Mouse (Mus musculus): ENCODE results near the gene Btnl9.
A peak's percentile ranks its signal among the peaks of the same experiment; 100 is the strongest.
"Not testable (repeated sequence)": the region's sequence is repeated elsewhere in the genome, so short reads cannot be mapped to it uniquely, and the experiment has no call there.

Gene Btnl9

DNA sequence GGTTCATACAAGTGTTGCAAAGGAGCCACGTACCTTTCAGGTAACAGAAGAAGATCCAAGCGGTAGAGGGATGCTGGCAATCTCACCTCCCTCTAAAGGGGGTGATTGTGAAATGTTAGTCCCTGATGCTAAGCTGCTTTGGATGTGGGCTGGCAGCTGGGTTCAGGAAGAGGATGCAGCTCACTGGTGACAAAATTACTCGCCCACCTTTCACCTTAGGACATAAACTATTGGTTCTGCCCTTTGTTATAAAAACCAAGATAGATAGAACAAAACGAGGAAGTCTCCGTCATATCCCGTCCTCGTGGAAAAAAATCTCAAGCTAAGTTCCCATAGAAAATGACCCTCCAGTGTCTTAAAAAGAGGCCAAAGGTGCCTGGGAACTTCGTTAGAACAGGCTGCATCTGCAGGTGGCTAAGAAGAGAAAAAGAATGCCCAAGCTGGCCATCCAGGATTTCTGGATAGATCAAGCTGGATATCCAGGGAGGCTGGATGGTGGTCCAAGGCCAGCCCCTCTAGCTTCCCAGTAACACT is at the start of gene Btnl9:
Gene Btnl9, minus strand, starts transcription at position 205 of the 534 bp plus-strand sequence.
- no peak for DNase-seq (ENCODE audit: low spot score)

- DNase-seq (ENCODE audit: low spot score) = no peak
These were observed 48.7 kb upstream of the Btnl9 start for GRCm38 (mm10) chr11:49235459-49236207.

DNA sequence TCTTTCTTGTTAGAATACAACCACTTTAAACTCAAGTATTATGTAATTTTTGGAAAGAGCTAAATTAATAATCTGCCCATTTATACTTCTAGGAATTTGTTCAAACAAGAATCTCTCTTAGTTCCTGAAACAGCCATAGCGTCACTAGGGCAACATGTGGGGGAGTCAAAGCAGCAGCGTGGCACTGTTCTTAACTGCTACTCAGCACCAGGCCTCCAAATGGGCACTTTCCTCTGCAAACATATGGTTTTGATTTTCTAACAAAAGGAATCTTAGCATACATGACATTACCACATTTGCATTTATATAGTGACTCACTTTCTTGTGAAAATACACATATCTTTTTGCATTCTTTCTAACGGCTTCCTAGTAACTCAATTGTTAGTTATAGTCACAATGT is 45.8 kb upstream of the Btnl9 start:
- DNase-seq (ENCODE audit: low spot score) = no peak

DNA sequence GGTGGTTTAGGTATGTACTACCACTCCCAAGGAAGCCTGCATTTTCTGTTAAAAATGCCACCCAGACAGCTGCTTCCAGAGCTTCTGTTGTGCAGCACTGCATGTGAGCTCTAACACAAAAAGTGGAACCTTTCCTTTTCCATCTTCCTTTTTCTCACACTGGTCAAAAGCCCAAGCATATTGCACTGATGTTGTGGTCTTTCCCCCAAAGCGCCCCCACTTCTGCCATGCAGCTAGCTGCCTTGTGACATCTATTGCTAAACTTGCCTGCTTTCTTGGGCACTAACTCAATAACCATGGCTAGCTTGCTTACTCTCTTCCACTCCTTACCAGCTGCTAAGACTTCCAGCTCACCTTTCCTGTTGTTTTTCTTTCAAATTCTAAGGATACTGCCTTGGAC is 37.5 kb upstream of the Btnl9 start:
- no peak for DNase-seq (ENCODE audit: low spot score)

DNA sequence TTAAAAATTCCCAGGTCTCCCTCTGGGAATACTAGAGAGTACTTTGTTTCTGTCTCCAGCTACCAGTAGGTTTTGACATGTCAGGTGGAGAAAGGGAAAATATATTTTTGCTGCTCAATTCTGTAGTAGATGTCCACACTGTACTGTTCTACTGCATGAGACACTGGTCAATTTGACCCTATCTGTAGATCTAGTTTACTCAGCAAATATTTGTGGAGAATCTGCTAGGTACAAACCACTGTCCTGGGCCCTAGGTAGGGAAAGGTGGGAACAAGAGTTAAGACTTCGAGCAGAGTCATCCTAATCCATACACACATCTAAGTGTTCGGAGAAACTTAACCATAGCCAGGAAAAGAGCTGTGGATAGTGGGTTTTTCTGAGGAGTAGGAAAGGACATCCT is 32.3 kb upstream of the Btnl9 start:
- no peak for DNase-seq (ENCODE audit: low spot score)

- DNase-seq (ENCODE audit: low spot score) = no peak
These were observed 26.5 kb upstream of the Btnl9 start for GRCm38 (mm10) chr11:49213505-49213904.

DNA sequence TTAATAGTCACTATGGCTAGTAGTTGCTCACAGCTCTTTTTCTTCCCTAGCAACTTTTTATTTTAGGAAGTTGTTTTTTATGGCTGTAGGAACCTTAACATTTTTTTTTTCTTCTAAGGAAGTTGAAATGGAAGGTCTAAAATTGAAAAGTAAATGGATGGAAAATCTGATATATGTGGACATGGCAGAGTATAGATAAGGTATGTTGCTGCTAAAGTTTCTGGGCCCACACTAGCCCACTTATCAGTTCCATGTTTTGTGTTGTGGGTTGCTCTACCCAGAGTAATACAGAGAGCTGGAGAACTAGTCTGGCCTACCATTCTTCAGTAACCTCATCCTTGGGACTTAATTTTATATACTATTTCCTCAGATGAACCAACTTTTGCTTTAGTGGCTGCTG is 25.6 kb upstream of the Btnl9 start:
- DNase-seq (ENCODE audit: low spot score) = no peak

GRCm38 (mm10) chr11:49207495-49207894 is 20.5 kb upstream of the Btnl9 start:
- no peak for DNase-seq (ENCODE audit: low spot score)

- no peak for DNase-seq (ENCODE audit: low spot score)
These were observed 18.2 kb upstream of the Btnl9 start for GRCm38 (mm10) chr11:49205080-49205590.

- DNase-seq (ENCODE audit: low spot score) = peak; percentile 82
These were observed 17.0 kb upstream of the Btnl9 start for GRCm38 (mm10) chr11:49203771-49204497.

DNA sequence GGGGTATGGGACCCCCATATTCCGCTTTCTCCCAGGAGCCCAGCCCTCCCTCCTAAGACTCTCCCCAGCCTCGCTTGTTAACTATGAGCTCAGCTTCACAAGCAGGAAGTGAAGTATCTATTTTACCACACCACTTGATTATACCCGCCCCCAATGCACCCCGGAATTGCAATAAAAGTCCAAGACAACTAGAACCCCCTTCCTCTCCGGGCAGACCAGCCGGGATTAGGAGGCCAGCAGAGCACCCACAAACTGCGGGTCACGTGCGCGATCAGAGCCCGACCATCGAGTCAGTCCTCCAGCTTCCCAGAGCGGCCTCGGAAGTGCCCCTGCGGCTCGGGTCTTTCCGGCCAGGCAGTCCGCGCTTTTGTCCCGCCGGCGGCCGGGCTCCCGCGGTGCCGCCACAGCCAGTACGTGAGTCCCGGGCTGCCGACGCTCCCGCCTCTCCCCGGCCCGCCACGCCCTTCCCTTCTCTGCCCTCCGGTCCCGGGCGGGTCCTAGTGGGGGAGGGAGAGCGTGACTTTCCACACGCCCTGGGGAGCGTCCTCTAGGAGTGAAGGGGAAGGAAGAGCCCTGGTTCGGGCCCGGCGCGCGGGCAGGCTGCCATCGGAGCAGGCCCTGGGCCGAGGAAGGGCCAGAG is 16.3 kb upstream of the Btnl9 start, which contains the start of gene Zfp62:
Gene Zfp62, plus strand, starts transcription at position 164 of the 640 bp plus-strand sequence.
- peak; percentile 93 for DNase-seq (ENCODE audit: low spot score)

GRCm38 (mm10) chr11:49202523-49203061 is 15.6 kb upstream of the Btnl9 start:
- peak; percentile 67 for DNase-seq (ENCODE audit: low spot score)

- DNase-seq (ENCODE audit: low spot score) = peak; percentile 18
These were observed 15.1 kb upstream of the Btnl9 start for GRCm38 (mm10) chr11:49202071-49202470.

DNA sequence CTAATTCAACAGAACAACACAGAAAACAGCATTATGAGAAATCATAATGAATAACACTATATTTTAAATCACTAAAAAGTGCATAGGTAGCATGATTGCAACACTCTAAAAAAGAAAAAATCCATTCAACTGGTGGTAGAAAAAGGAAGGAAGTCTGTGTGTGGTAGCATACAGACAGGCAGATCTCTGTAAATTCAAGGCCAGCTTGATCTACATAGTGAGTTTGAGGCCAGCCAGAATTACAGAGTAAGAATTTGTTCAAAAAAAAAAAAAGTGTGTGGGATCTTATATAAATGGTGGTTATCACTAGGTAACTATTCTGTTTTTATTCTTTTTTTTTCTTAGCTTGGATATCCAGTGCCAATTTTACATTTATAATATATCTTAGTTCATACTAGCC is 14.2 kb upstream of the Btnl9 start:
- no peak for DNase-seq (ENCODE audit: low spot score)

GRCm38 (mm10) chr11:49200666-49201065 is 13.7 kb upstream of the Btnl9 start:
- no peak for DNase-seq (ENCODE audit: low spot score)

GRCm38 (mm10) chr11:49195819-49196322 is 8.9 kb upstream of the Btnl9 start:
- DNase-seq (ENCODE audit: low spot score) = peak; percentile 5

DNA sequence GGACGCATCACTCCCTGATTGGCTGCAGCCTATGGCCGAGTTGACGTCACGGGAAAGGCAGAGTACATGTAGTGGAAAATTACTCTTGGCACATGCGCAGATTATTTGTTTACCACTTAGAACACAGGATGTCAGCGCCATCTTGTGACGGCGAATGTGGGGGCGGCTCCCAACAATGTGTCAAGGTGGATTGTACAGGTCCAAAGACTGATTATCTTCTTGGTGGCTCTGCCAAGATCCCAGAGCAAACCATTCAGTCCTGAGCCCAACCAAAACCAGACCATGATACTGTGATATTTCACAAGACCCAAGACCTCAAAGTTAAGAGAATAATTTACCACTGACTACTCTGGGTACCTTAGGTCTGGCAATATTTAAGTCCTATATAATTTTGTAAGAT is 7.8 kb upstream of the Btnl9 start:
- not testable (repeated sequence) for DNase-seq (ENCODE audit: low spot score)

DNA sequence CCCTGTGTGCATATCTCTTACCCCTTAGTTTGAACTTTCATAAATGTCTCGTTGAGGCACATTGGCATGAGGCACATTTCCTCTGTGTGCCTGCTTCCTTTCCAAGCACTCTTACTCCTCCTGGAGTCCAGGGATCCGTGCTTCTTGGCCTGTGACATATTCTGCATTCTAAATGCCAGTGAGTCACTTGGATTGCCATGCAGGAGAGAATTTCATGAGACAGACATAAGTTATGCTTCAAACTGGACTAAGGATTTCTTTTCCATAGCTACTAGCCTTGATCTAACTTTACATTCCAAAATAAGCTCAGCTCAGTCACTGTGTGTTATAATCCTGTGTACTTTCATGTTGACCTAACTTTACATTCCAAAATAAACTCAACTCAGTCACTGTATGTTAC is 4.1 kb upstream of the Btnl9 start:
- no peak for DNase-seq (ENCODE audit: low spot score)

GRCm38 (mm10) chr11:49189737-49190136 is 2.8 kb upstream of the Btnl9 start:
- peak; percentile 26 for DNase-seq (ENCODE audit: low spot score)

DNA sequence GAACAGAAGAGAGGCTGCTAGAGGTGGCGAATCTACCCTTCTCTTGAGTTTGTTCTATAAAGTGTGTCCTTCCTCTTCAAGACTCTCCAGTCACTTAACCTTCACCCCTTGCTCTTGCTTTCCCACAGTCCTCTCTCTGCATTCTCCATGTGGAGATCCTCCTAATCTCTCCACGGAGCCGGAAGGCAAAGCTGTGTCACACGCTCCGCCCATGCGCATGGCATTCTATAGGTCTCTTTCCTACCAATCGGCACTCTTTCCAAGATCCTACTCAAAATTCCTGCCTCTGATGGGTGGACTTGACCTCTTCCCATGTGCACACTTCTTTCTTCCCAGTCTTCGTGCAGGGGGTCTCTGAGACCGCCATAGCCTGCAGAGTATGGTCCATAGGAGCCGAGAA is 742 bp upstream of the Btnl9 start:
- DNase-seq (ENCODE audit: low spot score) = no peak

- no peak for DNase-seq (ENCODE audit: low spot score)
These were observed 507 bp downstream of the Btnl9 start for GRCm38 (mm10) chr11:49186452-49186851.

GRCm38 (mm10) chr11:49183172-49183571 is 3.8 kb downstream of the Btnl9 start:
- no peak for DNase-seq (ENCODE audit: low spot score)

Data from yolk sac, embryonic 10.5 days (tissue).